Mouse (Mus musculus) kidney, embryonic 15.5 days (tissue): ENCODE results near the gene Them5. TPM values are rescaled to one million over a fixed set of nuclear protein-coding genes. Genes with fewer than 3 reads are reported as not detected.

Source experiments
- ATAC-seq: fragments of 200-750 bp; cut with Nextera tagmentation; replicated peaks from 2 replicates; pipeline ENCODE4 v1.8.0; 2017; ENCODE audit warnings: moderate TSS enrichment; ENCODE audit not compliant: low FRiP score
- H3K27ac ChIP-seq: fragments of 300-500 bp; sonication (generic); 2 replicates; pipeline ENCODE4 v1.5.1; 2015; ENCODE audit warnings: mild to moderate bottlenecking, inconsistent platforms
- H3K27me3 ChIP-seq: fragments of 300-500 bp; sonication (generic); 2 replicates; pipeline ENCODE4 v1.6.1; 2015; ENCODE audit warnings: inconsistent platforms
- H3K36me3 ChIP-seq: fragments of 300-500 bp; sonication (generic); 2 replicates; pipeline ENCODE4 v1.6.1; 2015; ENCODE audit warnings: inconsistent platforms
- H3K4me1 ChIP-seq: fragments of 300-500 bp; sonication (generic); 2 replicates; pipeline ENCODE4 v1.6.1; 2015; ENCODE audit warnings: inconsistent platforms
- H3K4me2 ChIP-seq: fragments of 300-500 bp; sonication (generic); 2 replicates; pipeline ENCODE4 v1.6.1; 2015; ENCODE audit warnings: moderate library complexity, mild to moderate bottlenecking, inconsistent platforms
- H3K4me3 ChIP-seq: fragments of 300-500 bp; sonication (generic); replicated peaks from 2 replicates; pipeline ENCODE4 v1.5.1; 2015; ENCODE audit warnings: mild to moderate bottlenecking, inconsistent platforms
- H3K9ac ChIP-seq: fragments of 300-500 bp; sonication (generic); 2 replicates; pipeline ENCODE4 v1.6.1; 2015; ENCODE audit warnings: mild to moderate bottlenecking, inconsistent platforms
- H3K9me3 ChIP-seq: fragments of 300-500 bp; sonication (generic); replicated peaks from 2 replicates; pipeline ENCODE4 v1.6.1; 2016; ENCODE audit warnings: inconsistent platforms
- WGBS: fragments of 180-500 bp; shearing (Covaris S2); methylation state at CpG from one replicate; pipeline ENCODE4 v1.1.7; 2015; ENCODE audit warnings: mixed read lengths; 5-methylcytosine and 5-hydroxymethylcytosine counted together
- polyA plus RNA-seq: library from polyadenylated mRNA; unstranded; fragments of >200 nt; fragmentation: Nextera tagmentation; extraction: Ambion mirVana; gene quantifications from 2 replicates; pipeline ENCODE4 v1.2.1, GENCODE M21; 2015

Gene Them5
- polyA plus RNA-seq, 1 experiment from 2014 or later = not detected

GRCm38 (mm10) chr3:94372641-94373040 lies 30.7 kb downstream of the Them5 start, which contains the start of gene Rorc:
Rorc (plus strand) TSS chr3:94372794.
- WGBS = 17% methylated on average over 5 of the region's 5 CpGs
- peak within 1 kb of the TSS; percentile 62 for H3K27ac ChIP-seq
- H3K9me3 ChIP-seq = no peaks in the 10 kb centered on the region
- H3K4me1 ChIP-seq = peaks cover 32% of the 10 kb centered on the region
- no peaks in the 10 kb centered on the region for H3K36me3 ChIP-seq
- H3K27me3 ChIP-seq = no peaks in the 10 kb centered on the region
- peak within 1 kb of the TSS; percentile 63 for H3K4me2 ChIP-seq
- peak within 1 kb of the TSS; percentile 36 for H3K9ac ChIP-seq
- peak; percentile 29 for ATAC-seq
- peak within 1 kb of the TSS; percentile 44 for H3K4me3 ChIP-seq

DNA sequence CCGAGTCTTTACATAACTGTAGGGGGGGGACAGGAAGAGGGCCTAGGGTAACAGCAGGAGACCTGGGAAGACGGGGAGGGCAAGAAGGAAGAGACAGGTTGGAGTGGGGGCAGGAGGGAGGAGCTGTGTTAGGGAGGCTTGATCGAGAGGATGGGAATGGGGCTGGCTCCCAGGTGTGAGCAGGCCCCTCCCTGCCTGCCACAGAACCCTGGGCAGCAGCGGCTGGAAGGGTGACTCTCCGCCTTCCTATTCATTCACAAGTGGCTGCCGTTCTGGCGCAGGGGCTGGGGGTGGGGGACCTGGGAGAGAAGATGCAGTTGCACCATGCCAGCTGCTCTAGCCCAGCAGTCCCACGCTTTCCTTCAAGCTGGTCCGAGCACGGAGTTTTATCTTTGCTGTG lies 31.2 kb downstream of the Them5 start:
- ATAC-seq = peak; percentile 63
- Histone ChIP-seq H3K9me3 (no peaks in the 10 kb centered on the region), H3K27me3 (no peaks in the 10 kb centered on the region), H3K27ac (peak overlapping the region; percentile 62; the same call in 1 of the 2 replicates), H3K36me3 (no peaks in the 10 kb centered on the region), H3K4me1 (peaks cover 32% of the 10 kb centered on the region), H3K4me3 (peak overlapping the region; percentile 44), H3K9ac (peak overlapping the region; percentile 36), H3K4me2 (peak overlapping the region; percentile 63)
- WGBS = 2% methylated on average over 10 of the region's 10 CpGs

DNA sequence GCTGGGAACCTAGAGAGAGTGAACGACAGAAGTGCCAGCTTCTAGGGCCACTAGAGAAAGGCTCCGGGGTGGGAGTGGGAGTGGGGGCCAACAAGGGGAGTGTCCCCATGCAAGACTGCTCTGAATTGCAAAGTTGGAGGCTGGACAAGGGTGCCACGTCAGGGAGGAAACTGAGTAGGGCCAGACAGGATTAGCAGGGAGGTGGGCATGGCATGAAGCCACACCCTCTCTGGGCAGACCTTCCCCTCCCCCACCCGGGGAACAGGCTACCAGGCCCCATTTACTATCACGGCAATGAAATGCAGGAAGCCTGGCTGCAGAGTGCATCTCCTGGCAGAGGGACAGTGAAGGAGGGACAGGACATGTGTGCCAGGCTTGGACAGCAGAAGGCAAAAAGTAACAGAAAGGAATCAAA lies 31.7 kb downstream of the Them5 start:
- no peaks in the 10 kb centered on the region for H3K36me3 ChIP-seq
- no peaks in the 10 kb centered on the region for H3K9me3 ChIP-seq
- ATAC-seq = peak; percentile 77
- peak overlapping the region; percentile 62; the same call in 1 of the 2 replicates for H3K27ac ChIP-seq
- 0% methylated on average over 5 of the region's 5 CpGs for WGBS
- H3K27me3 ChIP-seq = no peaks in the 10 kb centered on the region
- peak overlapping the region; percentile 44 for H3K4me3 ChIP-seq
- H3K9ac ChIP-seq = peak overlapping the region; percentile 36; the same call in 1 of the 2 replicates
- peak overlapping the region; percentile 63 for H3K4me2 ChIP-seq
- peaks cover 32% of the 10 kb centered on the region for H3K4me1 ChIP-seq

GRCm38 (mm10) chr3:94374636-94375035 lies 32.7 kb downstream of the Them5 start:
- Histone ChIP-seq H3K4me2 (no peak overlapping the region), H3K9me3 (no peaks in the 10 kb centered on the region), H3K27ac (no peak overlapping the region), H3K9ac (no peak overlapping the region), H3K4me3 (no peak overlapping the region), H3K36me3 (no peaks in the 10 kb centered on the region), H3K4me1 (peaks cover 32% of the 10 kb centered on the region), H3K27me3 (no peaks in the 10 kb centered on the region)
- ATAC-seq = no peak

- Histone ChIP-seq H3K27me3 (no peaks in the 10 kb centered on the region), H3K9ac (no peak overlapping the region), H3K27ac (no peak overlapping the region), H3K4me1 (peaks cover 33% of the 10 kb centered on the region), H3K36me3 (no peaks in the 10 kb centered on the region), H3K9me3 (no peaks in the 10 kb centered on the region), H3K4me2 (no peak overlapping the region), H3K4me3 (no peak overlapping the region)
- no peak for ATAC-seq
- WGBS = 87% methylated on average over 2 of the region's 2 CpGs
Measured at GRCm38 (mm10) chr3:94375146-94375545, 33.2 kb downstream of the Them5 start.

DNA sequence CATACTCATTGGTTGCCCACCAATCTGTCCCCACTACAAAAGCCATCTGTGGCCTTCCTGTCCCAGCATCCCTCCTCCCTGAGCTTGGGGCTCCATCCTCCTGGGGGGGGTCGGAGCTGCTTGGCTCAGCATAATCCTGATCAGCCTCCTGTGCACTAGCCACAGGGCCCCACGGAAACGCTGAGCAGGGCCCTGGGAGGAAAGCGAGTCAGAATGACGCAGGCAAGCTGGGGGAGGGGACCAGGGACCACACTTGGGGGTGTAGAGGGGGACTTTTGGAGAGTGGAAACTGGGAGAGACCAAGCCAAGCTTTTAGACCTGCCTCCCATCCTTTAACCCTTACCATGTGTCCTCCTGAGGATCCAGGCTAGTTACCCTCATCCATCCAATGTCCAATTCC lies 34.0 kb downstream of the Them5 start:
- no peaks in the 10 kb centered on the region for H3K36me3 ChIP-seq
- WGBS = 59% methylated on average over 5 of the region's 5 CpGs
- peaks cover 37% of the 10 kb centered on the region for H3K4me1 ChIP-seq
- no peak for ATAC-seq
- H3K27ac ChIP-seq = no peak overlapping the region
- no peak overlapping the region for H3K9ac ChIP-seq
- no peak overlapping the region for H3K4me3 ChIP-seq
- no peaks in the 10 kb centered on the region for H3K27me3 ChIP-seq
- no peaks in the 10 kb centered on the region for H3K9me3 ChIP-seq
- no peak overlapping the region for H3K4me2 ChIP-seq

GRCm38 (mm10) chr3:94377028-94377923 lies 35.4 kb downstream of the Them5 start:
- H3K9me3 ChIP-seq = no peaks in the 10 kb centered on the region
- H3K9ac ChIP-seq = no peak overlapping the region
- ATAC-seq = no peak
- 23% methylated on average over 13 of the region's 13 CpGs for WGBS
- no peak overlapping the region for H3K27ac ChIP-seq
- H3K4me1 ChIP-seq = peaks cover 28% of the 10 kb centered on the region
- H3K4me3 ChIP-seq = no peak overlapping the region
- H3K27me3 ChIP-seq = no peaks in the 10 kb centered on the region
- no peak overlapping the region for H3K4me2 ChIP-seq
- no peaks in the 10 kb centered on the region for H3K36me3 ChIP-seq

- WGBS = 24% methylated on average over 9 of the region's 9 CpGs
- no peaks in the 10 kb centered on the region for H3K27me3 ChIP-seq
- peaks cover 5% of the 10 kb centered on the region for H3K4me1 ChIP-seq
- H3K9ac ChIP-seq = no peak overlapping the region
- H3K4me2 ChIP-seq = no peak overlapping the region
- peak; percentile 41; the same call in 1 of the 2 replicates for ATAC-seq
- H3K9me3 ChIP-seq = no peaks in the 10 kb centered on the region
- no peaks in the 10 kb centered on the region for H3K36me3 ChIP-seq
- no peak overlapping the region for H3K27ac ChIP-seq
- H3K4me3 ChIP-seq = no peak overlapping the region
Measured at GRCm38 (mm10) chr3:94379831-94380510, 38.1 kb downstream of the Them5 start.

DNA sequence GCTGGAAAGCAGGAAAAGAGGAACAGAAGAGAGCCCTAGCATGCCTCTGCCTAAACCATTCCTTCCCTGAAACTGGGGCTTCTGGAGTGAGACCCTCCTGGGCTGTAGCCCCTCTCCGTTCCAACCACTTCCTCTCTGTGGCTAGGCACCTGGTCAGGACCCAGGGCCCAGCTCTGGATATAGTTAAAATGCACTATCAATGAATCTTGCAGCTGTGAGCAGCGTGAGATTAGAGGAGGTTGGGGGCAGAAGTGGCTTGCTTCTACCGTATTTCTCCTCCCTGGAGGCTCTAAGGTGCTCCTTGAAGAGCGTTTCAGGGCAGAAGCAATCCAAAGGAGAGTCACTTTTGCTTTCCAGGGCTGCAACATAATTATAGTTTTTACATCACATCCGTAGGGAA lies 40.4 kb downstream of the Them5 start:
- H3K9ac ChIP-seq = no peak overlapping the region
- H3K27me3 ChIP-seq = no peaks in the 10 kb centered on the region
- H3K9me3 ChIP-seq = no peaks in the 10 kb centered on the region
- H3K27ac ChIP-seq = no peak overlapping the region
- no peak overlapping the region for H3K4me3 ChIP-seq
- no peak for ATAC-seq
- peaks cover 5% of the 10 kb centered on the region for H3K4me1 ChIP-seq
- no peak overlapping the region for H3K4me2 ChIP-seq
- H3K36me3 ChIP-seq = no peaks in the 10 kb centered on the region
- 71% methylated on average over 5 of the region's 5 CpGs for WGBS

DNA sequence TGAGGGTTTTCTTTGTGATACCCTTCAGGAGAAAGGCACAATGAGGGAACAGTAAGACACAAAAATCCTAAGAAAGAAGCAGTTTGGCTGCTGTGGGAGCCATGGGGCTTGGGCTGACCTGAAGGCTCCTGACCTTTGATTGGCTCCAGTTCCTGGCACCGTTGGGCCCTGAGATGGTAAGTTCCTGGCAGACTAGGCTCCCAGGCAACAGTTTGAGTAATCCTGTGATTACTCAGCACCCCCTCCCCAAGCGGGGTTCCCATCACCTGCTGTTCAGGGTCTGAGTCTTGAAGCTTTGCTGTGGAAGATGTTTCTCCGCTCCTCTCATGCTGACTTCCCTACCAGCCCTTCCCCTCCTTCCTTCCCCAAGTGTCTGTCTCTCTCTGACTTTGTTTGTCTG lies 41.6 kb downstream of the Them5 start:
- Histone ChIP-seq H3K36me3 (no peaks in the 10 kb centered on the region), H3K4me2 (no peak overlapping the region), H3K4me3 (no peak overlapping the region), H3K27ac (no peak overlapping the region), H3K27me3 (no peaks in the 10 kb centered on the region), H3K9ac (no peak overlapping the region), H3K9me3 (no peaks in the 10 kb centered on the region), H3K4me1 (peaks cover 5% of the 10 kb centered on the region)
- 65% methylated on average over 3 of the region's 3 CpGs for WGBS
- no peak for ATAC-seq

GRCm38 (mm10) chr3:94386671-94387070 lies 44.8 kb downstream of the Them5 start:
- Histone ChIP-seq H3K27ac (no peak overlapping the region), H3K4me2 (no peak overlapping the region), H3K4me1 (no peaks in the 10 kb centered on the region), H3K27me3 (no peaks in the 10 kb centered on the region), H3K4me3 (no peak overlapping the region), H3K9me3 (no peaks in the 10 kb centered on the region), H3K9ac (no peak overlapping the region), H3K36me3 (no peaks in the 10 kb centered on the region)
- ATAC-seq = no peak
- WGBS = 60% methylated on average over 4 of the region's 4 CpGs

DNA sequence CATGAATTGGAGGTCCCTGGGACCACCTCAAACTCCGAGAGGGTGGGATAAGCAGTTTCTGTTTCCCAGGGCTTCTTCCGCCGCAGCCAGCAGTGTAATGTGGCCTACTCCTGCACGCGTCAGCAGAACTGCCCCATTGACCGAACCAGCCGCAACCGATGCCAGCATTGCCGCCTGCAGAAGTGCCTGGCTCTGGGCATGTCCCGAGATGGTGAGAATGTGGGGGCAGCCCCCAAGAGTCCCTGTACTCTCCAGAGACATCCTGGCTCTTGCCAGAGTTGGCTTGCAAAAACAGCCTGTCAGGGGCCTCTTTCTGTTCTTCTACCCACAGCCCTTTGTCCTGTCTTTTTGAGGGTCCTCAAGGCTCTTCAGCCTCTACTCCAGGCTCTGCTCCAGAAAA lies 45.5 kb downstream of the Them5 start:
- H3K4me1 ChIP-seq = no peaks in the 10 kb centered on the region
- ATAC-seq = no peak
- H3K27ac ChIP-seq = no peak overlapping the region
- no peaks in the 10 kb centered on the region for H3K27me3 ChIP-seq
- no peak overlapping the region for H3K4me2 ChIP-seq
- H3K9me3 ChIP-seq = no peaks in the 10 kb centered on the region
- no peaks in the 10 kb centered on the region for H3K36me3 ChIP-seq
- H3K4me3 ChIP-seq = no peak overlapping the region
- no peak overlapping the region for H3K9ac ChIP-seq
- WGBS = 86% methylated on average over 10 of the region's 10 CpGs
